Mouse (Mus musculus): ENCODE results near the gene Slc9a9.

- TF ChIP-seq CTCF (IDR thresholded peaks at IDR 0.05; ENCODE audit: borderline replicate concordance, insufficient read depth, low read depth, low read length) (no peak), POLR2A (IDR thresholded peaks at IDR 0.05; ENCODE audit: borderline replicate concordance, insufficient read depth, low read length) (no peak)
These were observed 458.1 kb downstream of the Slc9a9 start for GRCm38 (mm10) chr9:95127774-95128173.

Data from cerebellum, adult 2 months (tissue).